In genomic region chrX:21644851-21645250, GRCm38 (mm10) we compare ENCODE assay signal across 35 mouse cellular contexts.
"Had no signal": no experiment of that assay in that cellular context is flagged by ENCODE, and none has a peak within 500 bp of the region (broad histone marks: within the 10 kb centered on the region; RNA-seq: fewer than 3 reads in every experiment).

No protein-coding gene starts in this region.

- H3K4me2 ChIP-seq: heart, embryonic 11.5 days; heart, embryonic 12.5 days; heart, embryonic 13.5 days; heart, embryonic 15.5 days; hindbrain, embryonic 12.5 days; hindbrain, embryonic 13.5 days; hindbrain, embryonic 14.5 days; hindbrain, embryonic 15.5 days; intestine, embryonic 15.5 days; kidney, embryonic 15.5 days had no signal

- H3K36me3 ChIP-seq: heart, embryonic 10.5 days; heart, embryonic 12.5 days; heart, embryonic 13.5 days; heart, embryonic 15.5 days; hindbrain, embryonic 10.5 days; hindbrain, embryonic 12.5 days; hindbrain, embryonic 13.5 days; hindbrain, embryonic 15.5 days; intestine, embryonic 15.5 days; kidney, embryonic 15.5 days had no signal

- H3K4me3 ChIP-seq: heart, embryonic 10.5 days; heart, embryonic 12.5 days; heart, embryonic 13.5 days; heart, embryonic 15.5 days; hindbrain, embryonic 10.5 days; hindbrain, embryonic 12.5 days; hindbrain, embryonic 13.5 days; hindbrain, embryonic 15.5 days; intestine, embryonic 15.5 days; kidney, embryonic 15.5 days; layer of hippocampus, adult 2 months had no signal

- H3K27ac ChIP-seq: heart, embryonic 10.5 days; heart, embryonic 13.5 days; heart, embryonic 15.5 days; hindbrain, embryonic 10.5 days; hindbrain, embryonic 12.5 days; hindbrain, embryonic 13.5 days; hindbrain, embryonic 14.5 days; hindbrain, embryonic 15.5 days; hindbrain, postnatal 0 days; intestine, embryonic 15.5 days; kidney, embryonic 15.5 days; kidney, postnatal 0 days; layer of hippocampus, adult 2 months had no signal

- DNase-seq: heart, postnatal 10 days; heart, postnatal 14 days; heart, postnatal 36 days; heart, postnatal 4 days; kidney, adult 11 months; kidney, adult 18-20 months; kidney, adult 2 months; kidney, adult 8-10 months; kidney, adult 9 months; kidney, postnatal 10 days; kidney, postnatal 14 days; kidney, postnatal 25 days; kidney, postnatal 36 days; kidney, postnatal 4 days; layer of hippocampus, adult 9-11 months; layer of hippocampus, postnatal 36 days had no signal

- H3K9ac ChIP-seq: heart, embryonic 12.5 days; heart, embryonic 13.5 days; heart, embryonic 15.5 days; hindbrain, embryonic 12.5 days; hindbrain, embryonic 13.5 days; hindbrain, embryonic 14.5 days; hindbrain, embryonic 15.5 days; intestine, embryonic 15.5 days; kidney, embryonic 15.5 days had no signal

- H3K9me3 ChIP-seq: heart, embryonic 10.5 days; heart, embryonic 12.5 days; heart, embryonic 13.5 days; heart, embryonic 15.5 days; hindbrain, embryonic 10.5 days; hindbrain, embryonic 12.5 days; hindbrain, embryonic 13.5 days; hindbrain, embryonic 15.5 days; intestine, embryonic 15.5 days; kidney, embryonic 15.5 days had no signal

- ATAC-seq: hindbrain, embryonic 16.5 days; hindbrain, postnatal 0 days; inflammation-experienced regulatory T-cells, adult 6 months; intestine, embryonic 15.5 days; intestine, embryonic 16.5 days; intestine, postnatal 0 days had no signal

- H3K4me1 ChIP-seq: heart, embryonic 10.5 days; heart, embryonic 12.5 days; heart, embryonic 13.5 days; heart, embryonic 15.5 days; hindbrain, embryonic 10.5 days; hindbrain, embryonic 12.5 days; hindbrain, embryonic 13.5 days; hindbrain, embryonic 15.5 days; intestine, embryonic 15.5 days; kidney, embryonic 15.5 days had no signal

- H3K27me3 ChIP-seq: heart, embryonic 12.5 days; heart, embryonic 13.5 days; heart, embryonic 15.5 days; hindbrain, embryonic 12.5 days; hindbrain, embryonic 13.5 days; hindbrain, embryonic 15.5 days; intestine, embryonic 15.5 days; kidney, embryonic 15.5 days had no signal
